Mouse (Mus musculus): Measurements from ENCODE around the gene Limch1.

DNA sequence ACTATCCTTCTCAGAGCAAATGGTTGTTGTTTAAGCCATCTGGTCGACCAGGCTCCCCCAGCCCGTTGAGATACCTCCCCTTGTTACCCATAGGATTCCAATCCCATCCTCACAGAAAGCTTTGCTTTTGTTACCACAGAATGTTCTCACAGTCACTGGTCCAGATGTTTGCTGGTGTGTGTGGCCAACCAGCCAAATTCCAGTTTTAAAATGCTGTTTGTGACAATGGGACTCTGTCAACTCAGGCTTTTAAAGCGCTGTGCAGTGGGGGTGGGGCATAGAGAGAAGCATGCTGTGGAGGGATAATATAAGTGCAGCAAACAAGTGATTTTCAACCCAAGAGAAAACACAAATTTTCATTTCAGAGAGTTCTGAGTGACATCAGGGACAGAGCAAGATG is 43.4 kb downstream of the Limch1 start:
- TF ChIP-seq CTCF (IDR thresholded peaks at IDR 0.05; ENCODE audit: low read depth) (no peak), EP300 (IDR thresholded peaks at IDR 0.05; ENCODE audit: low read depth) (no peak)

All from liver, embryonic 14.5 days (tissue).